Mouse (Mus musculus): ENCODE results near the gene Fkbp5.
"Not testable (repeated sequence)": the region's sequence is repeated elsewhere in the genome, so short reads cannot be mapped to it uniquely, and the experiment has no call there.

Fkbp5 gene

GRCm38 (mm10) chr17:28517441-28517955 is at the start of gene Fkbp5:
Gene Fkbp5 (minus strand): TSS chr17:28517527.
- peak; percentile 49 for DNase-seq (ENCODE audit: low read depth, low spot score)

GRCm38 (mm10) chr17:28565181-28565580 is 47.9 kb upstream of the Fkbp5 start:
- DNase-seq (ENCODE audit: low read depth, low spot score), result no peak

- DNase-seq (ENCODE audit: low read depth, low spot score), result no peak
Observed at GRCm38 (mm10) chr17:28561613-28562012, 44.3 kb upstream of the Fkbp5 start.

DNA sequence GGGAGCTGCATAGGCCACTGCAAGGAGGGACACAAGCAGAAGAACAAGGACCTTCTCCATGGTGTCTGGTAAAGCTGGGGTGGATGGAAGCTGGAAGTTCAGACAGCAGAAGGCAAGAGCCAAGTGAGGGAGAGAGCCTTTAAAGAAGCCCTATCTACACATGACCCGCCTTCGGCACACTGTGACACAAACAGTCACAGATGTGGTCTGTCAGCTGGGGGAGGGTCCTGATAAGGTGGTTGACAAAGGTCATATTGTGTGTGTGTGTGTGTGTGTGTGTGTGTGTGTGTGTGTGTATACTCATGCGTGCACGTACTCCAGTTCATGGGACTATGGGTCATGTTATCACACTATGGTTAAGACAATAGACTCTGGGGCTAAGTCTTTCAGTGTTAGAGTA is 43.3 kb upstream of the Fkbp5 start, which contains the start of gene Clps:
Clps (minus strand) TSS at position 169 of the 400 bp plus-strand sequence.
- DNase-seq (ENCODE audit: low read depth, low spot score), result no peak

DNA sequence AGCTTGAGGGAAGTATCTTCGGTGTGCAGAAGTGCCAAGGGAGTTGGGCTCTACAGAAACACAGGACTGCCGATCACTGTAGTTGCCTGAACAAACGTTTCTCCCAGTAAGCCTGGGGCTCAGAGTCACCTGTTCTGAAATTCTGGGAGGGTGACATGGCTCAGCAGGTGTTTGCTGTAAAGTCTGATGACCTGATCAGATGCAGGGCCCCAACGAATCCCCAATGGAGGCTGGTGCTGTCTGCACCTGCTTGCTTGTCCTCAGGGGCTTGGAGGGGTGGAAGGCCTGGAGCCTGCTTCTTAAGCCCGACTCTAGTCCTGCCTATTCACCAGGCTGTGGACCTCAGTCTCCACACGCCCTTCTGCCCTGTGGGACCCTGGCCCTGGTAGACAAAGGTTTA is 40.4 kb upstream of the Fkbp5 start:
- DNase-seq (ENCODE audit: low read depth, low spot score), result no peak

DNA sequence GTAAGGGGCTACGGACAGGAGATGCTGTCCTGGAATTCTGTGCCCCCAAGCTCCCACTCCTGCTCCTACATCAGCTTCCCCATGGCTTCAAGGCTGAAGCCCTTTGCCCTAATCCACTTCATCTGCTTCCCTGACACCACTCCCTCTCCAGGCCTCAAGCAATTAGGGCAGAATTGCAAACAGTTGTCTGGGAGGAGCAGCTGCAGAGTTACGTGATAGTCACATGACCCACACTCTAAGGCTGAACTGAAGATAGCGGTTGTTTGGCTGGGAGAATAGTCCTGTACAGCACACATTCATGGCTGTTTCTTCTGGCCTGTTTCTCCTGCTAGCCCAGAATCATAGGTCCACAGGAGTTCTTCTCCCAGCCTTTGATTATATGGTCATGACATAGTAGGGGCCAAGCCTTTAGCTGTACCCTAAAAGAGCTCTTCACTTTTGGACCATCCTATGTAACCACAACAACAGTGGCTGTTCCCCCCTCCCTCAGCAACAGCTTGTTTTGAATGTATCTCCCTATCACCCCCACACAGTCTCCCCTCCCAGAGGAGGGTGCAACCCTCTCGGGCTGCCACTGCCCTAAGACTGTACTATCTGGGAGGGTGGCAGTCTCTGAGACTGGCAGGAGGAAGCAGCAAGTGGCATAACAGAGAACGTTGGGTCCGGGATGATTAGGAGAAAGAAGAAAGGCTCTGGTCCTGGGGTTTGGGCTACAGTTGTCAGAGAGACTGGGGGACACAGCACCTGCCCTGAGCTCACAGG is 39.5 kb upstream of the Fkbp5 start:
- DNase-seq (ENCODE audit: low read depth, low spot score), result no peak

DNA sequence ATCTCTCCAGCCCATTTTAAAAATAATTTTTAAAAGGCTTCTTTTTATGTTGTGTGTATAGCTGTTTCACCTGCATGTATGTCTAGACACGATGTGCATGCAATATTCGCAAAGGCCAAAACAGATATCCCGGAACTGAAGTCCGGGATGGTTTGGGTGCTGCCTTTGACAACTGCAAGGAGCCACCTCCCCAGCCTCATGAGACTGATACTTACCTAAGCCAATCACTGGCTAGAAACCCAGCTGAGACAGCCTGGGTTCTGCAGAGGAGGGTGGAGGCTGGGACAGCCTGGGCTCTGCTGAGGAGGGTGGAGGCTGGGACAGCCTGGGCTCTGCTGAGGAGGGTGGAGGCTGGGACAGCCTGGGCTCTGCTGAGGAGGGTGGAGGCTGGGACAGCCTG is 36.7 kb upstream of the Fkbp5 start:
- DNase-seq (ENCODE audit: low read depth, low spot score), result not testable (repeated sequence)

GRCm38 (mm10) chr17:28553040-28553793 is 35.9 kb upstream of the Fkbp5 start:
- peak; percentile 85 for DNase-seq (ENCODE audit: low read depth, low spot score)

GRCm38 (mm10) chr17:28549111-28549510 is 31.8 kb upstream of the Fkbp5 start, which contains the start of gene Clpsl2:
Gene Clpsl2 (plus strand): TSS chr17:28549411.
- no peak for DNase-seq (ENCODE audit: low read depth, low spot score)

GRCm38 (mm10) chr17:28548550-28548949 is 31.2 kb upstream of the Fkbp5 start:
- no peak for DNase-seq (ENCODE audit: low read depth, low spot score)

- no peak for DNase-seq (ENCODE audit: low read depth, low spot score)
Observed at GRCm38 (mm10) chr17:28546925-28547324, 29.6 kb upstream of the Fkbp5 start.

- no peak for DNase-seq (ENCODE audit: low read depth, low spot score)
Observed at GRCm38 (mm10) chr17:28537881-28538280, 20.6 kb upstream of the Fkbp5 start.

GRCm38 (mm10) chr17:28533327-28533726 is 16.0 kb upstream of the Fkbp5 start:
- no peak for DNase-seq (ENCODE audit: low read depth, low spot score)

GRCm38 (mm10) chr17:28532557-28532956 is 15.2 kb upstream of the Fkbp5 start:
- DNase-seq (ENCODE audit: low read depth, low spot score), result no peak

DNA sequence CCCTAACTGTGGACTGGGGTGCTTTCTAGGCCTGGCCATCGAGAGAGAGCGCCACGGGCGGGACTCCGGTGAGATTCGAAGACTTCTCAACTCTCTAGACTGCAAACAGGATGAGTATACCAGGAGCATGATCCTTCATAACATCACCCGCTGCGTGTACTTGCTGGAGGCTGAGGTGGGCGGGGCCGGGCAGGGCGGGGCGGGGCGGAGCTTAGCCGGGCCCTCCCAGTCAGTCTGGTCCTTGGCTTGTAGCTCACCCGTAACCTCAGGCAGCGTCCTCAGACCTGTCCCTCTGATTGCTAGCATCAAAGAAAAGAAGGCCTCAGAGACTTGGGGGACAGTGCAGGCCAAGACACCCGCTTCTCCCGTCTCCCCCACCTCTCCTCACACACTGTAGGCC is 14.6 kb upstream of the Fkbp5 start:
- no peak for DNase-seq (ENCODE audit: low read depth, low spot score)

DNA sequence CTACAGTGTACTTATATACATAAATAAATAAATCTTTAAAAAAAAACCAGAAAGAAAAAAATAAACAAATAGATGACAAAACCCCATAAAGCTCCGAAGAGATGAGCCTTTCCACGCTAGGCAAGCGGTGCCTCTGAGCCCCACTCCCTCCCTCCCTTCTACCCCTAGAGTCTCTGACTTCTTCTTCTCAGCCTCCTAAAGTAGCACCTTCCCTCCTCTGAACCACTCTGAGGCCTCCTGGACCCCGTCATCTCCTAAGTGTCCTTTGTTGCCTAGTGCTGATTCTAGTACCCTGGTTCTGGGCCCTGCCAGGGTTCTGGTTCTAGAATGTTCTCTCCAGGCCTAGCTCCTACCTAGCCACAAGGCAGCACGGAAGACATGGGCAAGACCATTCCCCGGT is 13.2 kb upstream of the Fkbp5 start, which contains the start of gene Armc12:
Armc12 (plus strand) TSS at position 301 of the 400 bp plus-strand sequence.
- no peak for DNase-seq (ENCODE audit: low read depth, low spot score)

DNA sequence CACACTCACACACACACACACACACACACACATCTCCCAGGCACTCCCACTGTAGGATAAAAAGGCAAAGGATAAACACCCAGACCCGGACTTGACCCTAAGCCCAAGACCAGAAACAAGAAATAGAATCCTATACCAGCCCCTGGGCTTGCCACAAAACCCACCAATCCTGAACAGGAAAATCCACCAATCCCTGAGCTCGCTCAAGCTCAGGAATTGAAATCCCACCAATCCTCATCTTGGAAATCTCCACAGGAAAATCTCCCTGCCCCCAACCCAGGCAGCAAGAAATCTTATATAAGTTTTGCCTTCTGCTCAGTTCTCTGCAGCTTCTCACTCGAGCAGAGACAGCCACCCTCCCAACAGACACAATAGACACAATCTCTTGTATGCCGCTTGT is 11.8 kb upstream of the Fkbp5 start:
- no peak for DNase-seq (ENCODE audit: low read depth, low spot score)

DNA sequence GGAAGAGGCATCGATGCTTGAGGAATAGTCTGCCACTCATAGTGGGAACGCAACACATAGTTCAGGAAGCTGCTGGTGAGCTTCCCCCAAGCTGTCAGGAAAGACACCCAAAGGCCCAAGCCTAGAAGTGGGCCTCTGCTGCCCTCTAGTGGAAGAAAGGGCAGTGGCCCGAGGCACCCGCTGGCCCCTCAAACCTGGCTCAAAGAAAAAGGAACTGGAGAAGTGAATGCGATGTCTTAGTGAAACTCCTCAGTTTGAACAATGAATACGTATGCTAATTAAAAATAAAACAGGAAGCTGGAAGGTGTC is 10.7 kb upstream of the Fkbp5 start:
- DNase-seq (ENCODE audit: low read depth, low spot score), result peak; percentile 78

DNA sequence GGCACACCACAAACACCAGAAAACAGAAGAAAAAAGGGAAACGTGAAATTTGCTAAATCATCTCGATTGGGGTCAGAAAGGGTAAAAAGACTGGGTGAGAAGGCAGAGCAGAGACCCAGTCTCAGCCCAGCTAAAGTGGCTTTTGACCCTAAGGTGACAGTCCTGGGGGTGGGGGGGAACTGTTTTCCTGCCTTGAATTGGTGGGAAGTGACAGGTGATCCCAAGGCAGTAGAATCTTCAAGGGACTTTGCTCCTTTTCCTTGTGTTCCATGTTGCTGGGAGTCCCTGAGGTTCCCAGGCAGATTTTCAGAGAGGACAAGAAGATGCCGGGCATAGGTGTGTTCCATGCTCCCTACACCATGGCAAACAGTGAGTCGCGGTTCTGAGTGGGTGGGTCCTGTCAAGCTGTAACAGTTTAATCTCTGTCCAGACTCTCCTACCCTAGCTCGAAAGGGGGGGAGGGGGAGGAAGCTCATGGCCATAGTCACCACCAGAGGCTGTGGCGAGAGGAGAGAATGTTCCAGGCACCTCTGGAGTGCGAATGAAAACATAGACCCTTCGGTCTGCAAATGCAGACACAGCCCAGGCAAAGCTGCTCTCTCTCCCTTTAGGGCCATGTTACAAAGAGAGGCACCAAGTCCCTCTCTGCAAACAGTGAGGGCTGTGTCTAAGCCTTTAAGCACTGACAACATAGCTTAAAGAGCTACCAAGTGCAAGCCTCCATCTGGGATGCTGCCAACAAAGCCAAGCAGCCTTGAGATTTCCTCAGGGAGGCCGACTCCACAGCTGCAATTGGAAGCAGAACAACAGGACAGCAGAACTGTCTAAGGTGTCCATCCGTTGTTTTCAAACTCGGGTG is 10.1 kb upstream of the Fkbp5 start:
- DNase-seq (ENCODE audit: low read depth, low spot score), result no peak

DNA sequence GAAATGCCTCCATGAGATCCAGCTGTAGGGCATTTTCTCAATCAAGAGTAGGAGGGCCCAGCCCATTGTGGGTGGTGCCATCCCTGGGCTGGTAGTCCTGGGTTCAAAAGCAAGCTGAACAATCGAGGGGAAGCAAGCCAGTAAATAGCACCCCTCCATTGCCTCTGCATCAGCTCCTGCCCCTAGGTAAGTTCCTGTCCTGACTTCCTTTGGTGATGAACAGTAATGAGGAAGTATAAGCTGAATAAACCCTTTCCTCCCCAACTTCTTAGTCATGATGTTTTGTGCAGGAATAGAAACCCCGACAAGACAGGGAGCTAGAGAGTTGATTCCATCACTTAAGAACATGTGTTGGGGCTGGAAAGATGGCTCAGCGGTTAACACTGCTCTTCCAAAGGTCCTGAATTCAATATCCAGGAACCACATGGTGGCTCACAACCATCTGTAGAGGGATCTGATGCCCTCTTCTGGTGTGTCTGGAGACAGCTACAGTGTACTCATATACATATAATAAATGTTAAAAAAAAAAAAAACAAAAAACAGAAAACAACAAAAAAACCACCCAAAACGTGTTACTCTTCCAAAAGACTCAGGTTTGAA is 7.6 kb upstream of the Fkbp5 start:
- no peak for DNase-seq (ENCODE audit: low read depth, low spot score)

GRCm38 (mm10) chr17:28524009-28524695 is 6.8 kb upstream of the Fkbp5 start:
- DNase-seq (ENCODE audit: low read depth, low spot score), result no peak

All from forelimb bud, embryonic 11.5 days (tissue).